Mouse (Mus musculus) kidney, postnatal 36 days (tissue): ENCODE data around the gene Trim69.
"Not testable (repeated sequence)": the region's sequence is repeated elsewhere in the genome, so short reads cannot be mapped to it uniquely, and the experiment has no call there.

ENCODE experiments used
- DNase-seq, 2 experiments: peaks; one replicate each; pipeline ENCODE4 v3.0.0; 2021 to 2022; ENCODE audit warnings: mixed read lengths in 2 of 2

Gene Trim69

DNA sequence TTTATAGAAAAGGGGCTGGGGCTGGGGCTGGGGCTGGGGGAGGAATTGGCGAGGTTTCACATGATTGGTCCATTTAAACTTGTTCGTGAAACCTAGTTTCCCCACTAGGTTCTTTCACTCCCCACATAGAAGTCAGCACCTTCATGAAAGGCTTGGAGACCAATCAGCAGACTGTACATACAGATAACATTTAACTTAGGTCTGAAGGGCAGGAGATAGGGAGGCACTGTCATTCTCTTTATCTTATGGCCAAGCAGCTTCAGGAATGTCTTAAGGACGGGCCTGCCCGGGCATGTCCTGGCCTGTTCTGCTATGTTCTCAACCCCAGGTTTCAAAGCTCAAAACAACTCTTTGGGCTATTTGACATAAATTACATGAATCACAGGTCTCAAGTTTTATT, 56.6 kb downstream of the Trim69 start:
- not testable (repeated sequence) for DNase-seq

- no peak for DNase-seq
These were observed 57.7 kb downstream of the Trim69 start for GRCm38 (mm10) chr2:122218234-122218633.

- DNase-seq, result no peak
These were observed 60.9 kb downstream of the Trim69 start for GRCm38 (mm10) chr2:122221378-122221777.

- no peak for DNase-seq
These were observed 61.3 kb downstream of the Trim69 start for GRCm38 (mm10) chr2:122221798-122222197.

- no peak for DNase-seq
These were observed 61.8 kb downstream of the Trim69 start for GRCm38 (mm10) chr2:122222272-122222671.

GRCm38 (mm10) chr2:122223654-122224053, 63.2 kb downstream of the Trim69 start:
- no peak for DNase-seq
